Mouse (Mus musculus) bone marrow macrophage, adult 2 months (primary cell): ENCODE results near the gene Calhm2. TPM values are rescaled to one million over a fixed set of nuclear protein-coding genes. Genes with fewer than 3 reads are reported as not detected.

Source experiments
- H3K27ac ChIP-seq: 2 replicates; pipeline ENCODE4 v1.5.1; 2012; ENCODE audit warnings: low read depth, low read length; ENCODE audit not compliant: insufficient read depth
- H3K4me1 ChIP-seq: 2 replicates; pipeline ENCODE4 v1.6.1; 2012; ENCODE audit warnings: low read length; ENCODE audit not compliant: control insufficient read depth, insufficient read depth
- H3K4me3 ChIP-seq: 2 replicates; pipeline ENCODE4 v1.5.1; 2012; ENCODE audit warnings: mild to moderate bottlenecking, low read length, moderate library complexity; ENCODE audit not compliant: insufficient read depth
- CTCF ChIP-seq: IDR thresholded peaks from 2 replicates; pipeline ENCODE4 v1.5.1; 2012; ENCODE audit warnings: low read depth, mild to moderate bottlenecking, low read length, moderate library complexity
- POLR2A ChIP-seq: IDR thresholded peaks from 2 replicates; pipeline ENCODE4 v1.6.1; 2012; ENCODE audit warnings: mild to moderate bottlenecking, low read depth, low read length, borderline replicate concordance
- polyA plus RNA-seq: library from polyadenylated mRNA; stranded (reverse); fragments of >200 nt; gene quantifications from 2 replicates; pipeline ENCODE4 v1.2.4, GENCODE M21; 2012; ENCODE audit not compliant: missing spikeins, insufficient read depth, insufficient read length

Gene Calhm2
- polyA plus RNA-seq: 23.3 and 27.5 TPM in 2 replicates

GRCm38 (mm10) chr19:47137771-47138421, at the start of gene Calhm2:
Calhm2 (minus strand) TSS chr19:47138294.
- peaks cover 59% of the 10 kb centered on the region for H3K4me1 ChIP-seq
- peak within 1 kb of the TSS; percentile 82 for H3K4me3 ChIP-seq
- peak within 1 kb of the TSS; percentile 82 for H3K27ac ChIP-seq
- TF ChIP-seq POLR2A: no peak
- TF ChIP-seq CTCF: no peak

DNA sequence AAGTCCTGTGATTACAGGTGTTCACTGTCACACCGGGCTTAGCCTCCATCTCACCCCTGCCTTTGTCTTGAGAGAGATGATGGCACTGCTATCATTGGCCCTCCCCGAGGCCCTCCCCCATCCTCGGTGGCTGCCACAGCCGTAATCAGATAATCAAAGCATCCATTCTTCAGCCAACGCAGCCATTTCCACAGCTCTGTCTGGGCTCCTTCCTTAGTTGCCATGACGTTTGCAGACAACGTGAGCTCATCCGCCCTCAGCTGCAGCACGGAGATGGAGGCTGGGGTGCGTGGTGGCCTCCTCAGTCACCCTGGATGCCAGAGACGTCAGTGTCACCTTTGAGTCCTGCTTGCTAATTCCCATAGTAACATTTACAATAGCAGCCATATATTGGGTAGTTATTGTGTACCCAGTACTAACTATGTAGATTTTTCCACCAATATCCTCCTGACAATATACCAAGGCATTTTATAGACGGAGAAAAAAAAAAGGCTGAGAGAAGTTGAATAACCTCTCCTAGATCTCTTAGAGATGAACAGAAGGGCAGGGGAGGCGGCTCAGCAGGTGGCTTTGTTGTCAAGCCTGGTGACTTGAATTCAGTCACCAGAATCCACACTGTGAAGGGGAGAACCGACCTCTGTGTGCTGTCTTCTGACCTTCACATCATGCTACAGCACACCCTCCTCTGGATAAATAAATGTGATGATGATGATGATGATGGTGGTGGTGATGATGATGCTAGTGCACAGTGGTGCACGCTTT, 48.6 kb upstream of the Calhm2 start:
- TF ChIP-seq CTCF (no peak), POLR2A (no peak)

GRCm38 (mm10) chr19:47184736-47185135, 46.6 kb upstream of the Calhm2 start:
- Histone ChIP-seq H3K4me1 (peaks cover 10% of the 10 kb centered on the region), H3K4me3 (no peak overlapping the region), H3K27ac (no peak overlapping the region)
- TF ChIP-seq CTCF (no peak), POLR2A (no peak)

More for the DNA sequence above, 48.6 kb upstream of the Calhm2 start:
- H3K27ac ChIP-seq: no peak overlapping the region
- H3K4me3 ChIP-seq: no peak overlapping the region
- peaks cover 10% of the 10 kb centered on the region for H3K4me1 ChIP-seq

DNA sequence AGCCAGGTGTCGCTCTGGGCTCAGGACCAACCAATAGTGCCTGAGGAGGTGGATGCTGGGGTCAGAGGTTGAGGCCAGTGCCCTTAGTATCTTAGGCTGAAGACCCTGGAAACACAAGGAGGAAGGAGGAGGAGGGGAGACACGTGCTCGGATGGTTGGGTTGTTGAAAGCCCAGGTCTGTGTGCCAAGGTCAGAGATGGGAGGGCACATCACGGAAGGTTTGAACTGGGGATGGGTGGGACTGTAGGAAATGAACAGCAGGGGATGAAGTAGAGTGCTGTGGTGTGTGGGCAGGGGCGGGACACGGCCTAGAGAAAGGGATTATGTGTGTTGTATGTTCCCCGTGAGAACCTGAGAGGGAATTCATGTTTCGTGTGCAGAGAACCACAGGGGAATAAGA, 46.1 kb upstream of the Calhm2 start:
- Histone ChIP-seq H3K4me3 (no peak overlapping the region), H3K27ac (no peak overlapping the region), H3K4me1 (peaks cover 10% of the 10 kb centered on the region)
- TF ChIP-seq POLR2A (no peak), CTCF (no peak)

DNA sequence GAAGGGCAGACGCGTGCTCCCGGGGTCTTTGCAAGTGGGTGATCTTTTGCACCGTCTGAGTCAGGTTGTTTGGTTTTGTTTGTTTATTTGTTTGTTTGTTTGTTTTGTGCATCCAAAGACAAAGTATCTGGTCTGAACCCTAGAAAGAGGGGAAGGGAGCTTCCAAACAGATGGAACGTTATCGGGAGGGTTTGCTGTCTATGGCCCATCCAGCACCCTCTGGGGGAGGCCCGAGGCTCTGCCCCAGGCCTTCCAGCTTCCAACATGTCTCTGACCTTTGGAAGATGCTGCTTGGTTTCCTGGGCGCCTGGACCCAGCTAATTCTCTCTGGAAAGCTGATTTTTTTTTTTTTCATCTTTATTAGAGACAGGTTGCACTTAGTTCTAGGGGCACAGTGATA, 41.9 kb upstream of the Calhm2 start:
- H3K4me3 ChIP-seq: no peak overlapping the region
- TF ChIP-seq POLR2A: no peak
- TF ChIP-seq CTCF: no peak

DNA sequence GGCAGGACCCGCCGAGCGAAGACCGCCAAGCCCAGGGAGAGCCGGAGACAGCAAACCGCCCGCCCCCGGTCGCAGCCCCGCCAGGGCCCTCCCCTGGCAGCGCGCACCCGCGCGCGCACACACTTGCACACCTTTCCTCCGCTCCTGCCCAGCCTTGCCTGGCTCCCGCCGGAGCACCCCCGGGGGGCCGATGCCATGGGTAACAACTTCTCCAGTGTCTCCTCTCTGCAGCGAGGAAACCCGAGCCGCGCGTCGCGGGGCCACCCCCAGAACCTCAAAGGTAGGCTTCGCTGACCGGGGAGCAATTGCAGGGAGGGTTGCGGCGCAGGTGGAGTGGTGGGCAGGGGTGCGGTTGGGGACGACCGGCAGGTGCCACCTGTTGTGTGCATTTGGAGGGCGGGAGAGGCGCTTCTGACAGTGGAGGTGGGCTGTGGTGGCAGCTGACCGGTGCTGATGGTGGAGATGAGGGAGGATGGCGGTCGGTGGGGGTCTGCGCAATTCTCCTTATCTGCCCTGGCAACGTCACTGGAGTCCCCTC, 41.2 kb upstream of the Calhm2 start:
- H3K4me3 ChIP-seq: peak overlapping the region; percentile 45
- no peak overlapping the region for H3K27ac ChIP-seq
- no peak for TF ChIP-seq CTCF
- TF ChIP-seq POLR2A: no peak
- H3K4me1 ChIP-seq: peaks cover 8% of the 10 kb centered on the region

More for the DNA sequence above, 41.9 kb upstream of the Calhm2 start:
- H3K4me1 ChIP-seq: peaks cover 10% of the 10 kb centered on the region
- no peak overlapping the region for H3K27ac ChIP-seq

GRCm38 (mm10) chr19:47178431-47179271, 40.6 kb upstream of the Calhm2 start, which contains the start of gene Neurl1a:
Neurl1a (plus strand) TSS chr19:47178820.
- peak within 1 kb of the TSS; percentile 45 for H3K4me3 ChIP-seq
- peaks cover 3% of the 10 kb centered on the region; the same call in 1 of the 2 replicates for H3K4me1 ChIP-seq
- TF ChIP-seq CTCF (no peak), POLR2A (no peak)
- no peak within 1 kb of the TSS for H3K27ac ChIP-seq

- 0 out of 2 replicates have a peak overlapping the region, but pooled peaks have one; percentile 45 for H3K4me3 ChIP-seq
- no peaks in the 10 kb centered on the region for H3K4me1 ChIP-seq
- TF ChIP-seq CTCF (no peak), POLR2A (no peak)
- no peak overlapping the region for H3K27ac ChIP-seq
Measured at GRCm38 (mm10) chr19:47178001-47178400, 39.9 kb upstream of the Calhm2 start.

- TF ChIP-seq CTCF (no peak), POLR2A (no peak)
- Histone ChIP-seq H3K27ac (no peak overlapping the region), H3K4me3 (no peak overlapping the region), H3K4me1 (no peaks in the 10 kb centered on the region)
Measured at GRCm38 (mm10) chr19:47176916-47177505, 38.9 kb upstream of the Calhm2 start.
